Mouse (Mus musculus): ENCODE results near the gene Pard6a.

DNA sequence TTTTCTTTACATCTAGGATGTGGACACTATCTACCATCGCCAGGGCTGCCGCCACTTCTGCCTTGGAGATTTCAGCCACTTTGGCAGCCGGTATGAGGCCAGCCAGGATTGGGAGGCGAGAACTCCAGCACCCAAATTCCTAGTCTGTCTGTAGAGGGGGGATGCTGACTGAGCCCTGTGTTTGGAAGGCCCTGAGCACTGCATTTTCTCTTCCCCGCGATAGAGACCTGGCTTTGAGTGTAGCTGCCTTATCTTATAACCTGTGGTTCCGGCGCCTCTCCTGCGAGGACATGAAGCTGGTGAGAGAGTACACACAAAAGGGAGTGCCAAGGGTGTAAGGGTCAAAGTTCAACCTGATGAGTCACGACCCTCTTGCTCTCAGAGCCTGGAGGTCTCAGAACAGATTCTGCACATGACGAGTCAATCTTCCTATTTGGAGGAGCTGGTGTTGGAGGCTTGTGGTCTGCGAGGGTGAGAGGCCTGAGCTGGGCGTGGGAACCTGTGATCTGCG lies 12.7 kb upstream of the Pard6a start:
- TF ChIP-seq CTCF (conservative IDR thresholded peaks at IDR 0.05; ENCODE audit: insufficient read depth, insufficient read length, low read depth, low read length) (no peak), POLR2A (IDR thresholded peaks at IDR 0.05; ENCODE audit: low read depth, low read length) (no peak)
